Mouse (Mus musculus): ENCODE data around the gene Itga4. TPM values are rescaled to one million over a fixed set of nuclear protein-coding genes. Genes with fewer than 3 reads are reported as not detected.

The Itga4 gene
- polyA plus RNA-seq, 1 experiment from 2014 or later = 2.6 TPM

- ATAC-seq (replicated peaks) = no peak
- Histone ChIP-seq H3K9ac (no peak overlapping the region), H3K4me1 (no peaks in the 10 kb centered on the region), H3K4me3 (no peak overlapping the region), H3K27ac (no peak overlapping the region), H3K9me3 (no peaks in the 10 kb centered on the region), H3K36me3 (replicated peaks) (no peaks in the 10 kb centered on the region), H3K27me3 (replicated peaks) (no peaks in the 10 kb centered on the region), H3K4me2 (no peak overlapping the region)
- WGBS = 68% methylated on average over 3 of the region's 3 CpGs
Observed at GRCm38 (mm10) chr2:79270034-79270535, 14.9 kb downstream of the Itga4 start.

- no peak overlapping the region for H3K4me3 ChIP-seq
- no peaks in the 10 kb centered on the region for H3K36me3 ChIP-seq (replicated peaks)
- H3K9ac ChIP-seq = no peak overlapping the region
- WGBS = 92% methylated on average over 4 of the region's 4 CpGs
- H3K27me3 ChIP-seq (replicated peaks) = no peaks in the 10 kb centered on the region
- H3K27ac ChIP-seq = no peak overlapping the region
- no peak overlapping the region for H3K4me2 ChIP-seq
- no peaks in the 10 kb centered on the region for H3K9me3 ChIP-seq
- ATAC-seq (replicated peaks) = no peak
- no peaks in the 10 kb centered on the region for H3K4me1 ChIP-seq
Observed at GRCm38 (mm10) chr2:79271838-79272237, 16.6 kb downstream of the Itga4 start.

GRCm38 (mm10) chr2:79278581-79278980 is 23.4 kb downstream of the Itga4 start:
- H3K4me1 ChIP-seq = no peaks in the 10 kb centered on the region
- H3K4me2 ChIP-seq = no peak overlapping the region
- H3K9ac ChIP-seq = no peak overlapping the region
- H3K36me3 ChIP-seq (replicated peaks) = no peaks in the 10 kb centered on the region
- H3K4me3 ChIP-seq = no peak overlapping the region
- H3K9me3 ChIP-seq = no peaks in the 10 kb centered on the region
- no peak for ATAC-seq (replicated peaks)
- no peaks in the 10 kb centered on the region for H3K27me3 ChIP-seq (replicated peaks)
- H3K27ac ChIP-seq = no peak overlapping the region

GRCm38 (mm10) chr2:79284206-79284605 is 29.0 kb downstream of the Itga4 start:
- 74% methylated on average over 4 of the region's 4 CpGs for WGBS
- Histone ChIP-seq H3K36me3 (replicated peaks) (no peaks in the 10 kb centered on the region), H3K4me1 (no peaks in the 10 kb centered on the region), H3K9me3 (no peaks in the 10 kb centered on the region), H3K4me3 (no peak overlapping the region), H3K4me2 (no peak overlapping the region), H3K27me3 (replicated peaks) (no peaks in the 10 kb centered on the region), H3K9ac (no peak overlapping the region), H3K27ac (no peak overlapping the region)
- ATAC-seq (replicated peaks) = no peak

GRCm38 (mm10) chr2:79290149-79290548 is 34.9 kb downstream of the Itga4 start:
- ATAC-seq (replicated peaks) = no peak
- Histone ChIP-seq H3K36me3 (replicated peaks) (no peaks in the 10 kb centered on the region), H3K4me2 (no peak overlapping the region), H3K4me1 (no peaks in the 10 kb centered on the region), H3K9ac (no peak overlapping the region), H3K4me3 (no peak overlapping the region), H3K27ac (no peak overlapping the region), H3K9me3 (no peaks in the 10 kb centered on the region), H3K27me3 (replicated peaks) (no peaks in the 10 kb centered on the region)
- 80% methylated on average over 1 of the region's 1 CpGs for WGBS

GRCm38 (mm10) chr2:79291922-79292321 is 36.7 kb downstream of the Itga4 start:
- Histone ChIP-seq H3K9ac (no peak overlapping the region), H3K27me3 (replicated peaks) (no peaks in the 10 kb centered on the region), H3K27ac (no peak overlapping the region), H3K36me3 (replicated peaks) (no peaks in the 10 kb centered on the region), H3K9me3 (no peaks in the 10 kb centered on the region), H3K4me1 (no peaks in the 10 kb centered on the region), H3K4me3 (no peak overlapping the region), H3K4me2 (no peak overlapping the region)
- WGBS = 74% methylated on average over 8 of the region's 8 CpGs
- ATAC-seq (replicated peaks) = no peak

- H3K9me3 ChIP-seq = no peaks in the 10 kb centered on the region
- no peak overlapping the region for H3K27ac ChIP-seq
- no peak for ATAC-seq (replicated peaks)
- no peak overlapping the region for H3K4me3 ChIP-seq
- no peak overlapping the region for H3K4me2 ChIP-seq
- H3K36me3 ChIP-seq (replicated peaks) = no peaks in the 10 kb centered on the region
- 64% methylated on average over 6 of the region's 6 CpGs for WGBS
- H3K9ac ChIP-seq = no peak overlapping the region
- no peaks in the 10 kb centered on the region for H3K4me1 ChIP-seq
- no peaks in the 10 kb centered on the region for H3K27me3 ChIP-seq (replicated peaks)
Observed at GRCm38 (mm10) chr2:79292431-79292830, 37.2 kb downstream of the Itga4 start.

- H3K9me3 ChIP-seq = no peaks in the 10 kb centered on the region
- H3K36me3 ChIP-seq (replicated peaks) = no peaks in the 10 kb centered on the region
- H3K4me1 ChIP-seq = no peaks in the 10 kb centered on the region
- H3K27me3 ChIP-seq (replicated peaks) = no peaks in the 10 kb centered on the region
- no peak overlapping the region for H3K9ac ChIP-seq
- no peak overlapping the region for H3K27ac ChIP-seq
- no peak for ATAC-seq (replicated peaks)
- no peak overlapping the region for H3K4me3 ChIP-seq
- H3K4me2 ChIP-seq = no peak overlapping the region
Observed at GRCm38 (mm10) chr2:79302398-79302797, 47.2 kb downstream of the Itga4 start.

- H3K4me2 ChIP-seq = no peak overlapping the region
- no peaks in the 10 kb centered on the region for H3K9me3 ChIP-seq
- H3K4me3 ChIP-seq = no peak overlapping the region
- H3K4me1 ChIP-seq = no peaks in the 10 kb centered on the region
- H3K9ac ChIP-seq = no peak overlapping the region
- 70% methylated on average over 4 of the region's 4 CpGs for WGBS
- no peak overlapping the region for H3K27ac ChIP-seq
- H3K36me3 ChIP-seq (replicated peaks) = no peaks in the 10 kb centered on the region
- no peak for ATAC-seq (replicated peaks)
- no peaks in the 10 kb centered on the region for H3K27me3 ChIP-seq (replicated peaks)
Observed at GRCm38 (mm10) chr2:79307549-79307948, 52.3 kb downstream of the Itga4 start.

- H3K9me3 ChIP-seq = no peaks in the 10 kb centered on the region
- H3K4me3 ChIP-seq = no peak overlapping the region
- H3K27me3 ChIP-seq (replicated peaks) = no peaks in the 10 kb centered on the region
- no peak overlapping the region for H3K9ac ChIP-seq
- H3K36me3 ChIP-seq (replicated peaks) = no peaks in the 10 kb centered on the region
- H3K27ac ChIP-seq = no peak overlapping the region
- WGBS = 78% methylated on average over 13 of the region's 13 CpGs
- no peaks in the 10 kb centered on the region for H3K4me1 ChIP-seq
- 0 out of 2 replicates have a peak, but pooled peaks have one; percentile 30 for ATAC-seq (replicated peaks)
- H3K4me2 ChIP-seq = no peak overlapping the region
Observed at GRCm38 (mm10) chr2:79309454-79310118, 54.4 kb downstream of the Itga4 start.

GRCm38 (mm10) chr2:79312499-79312898 is 57.3 kb downstream of the Itga4 start:
- no peaks in the 10 kb centered on the region for H3K27me3 ChIP-seq (replicated peaks)
- no peak overlapping the region for H3K4me2 ChIP-seq
- H3K36me3 ChIP-seq (replicated peaks) = no peaks in the 10 kb centered on the region
- H3K4me3 ChIP-seq = no peak overlapping the region
- WGBS = 72% methylated on average over 4 of the region's 4 CpGs
- H3K9ac ChIP-seq = no peak overlapping the region
- no peaks in the 10 kb centered on the region for H3K9me3 ChIP-seq
- H3K4me1 ChIP-seq = no peaks in the 10 kb centered on the region
- H3K27ac ChIP-seq = no peak overlapping the region
- ATAC-seq (replicated peaks) = no peak

- no peak for ATAC-seq (replicated peaks)
- Histone ChIP-seq H3K27me3 (replicated peaks) (no peaks in the 10 kb centered on the region), H3K9ac (no peak overlapping the region), H3K4me3 (no peak overlapping the region), H3K9me3 (no peaks in the 10 kb centered on the region), H3K4me1 (no peaks in the 10 kb centered on the region), H3K4me2 (no peak overlapping the region), H3K27ac (no peak overlapping the region), H3K36me3 (replicated peaks) (no peaks in the 10 kb centered on the region)
- 59% methylated on average over 4 of the region's 4 CpGs for WGBS
Observed at GRCm38 (mm10) chr2:79315108-79315507, 59.9 kb downstream of the Itga4 start.

GRCm38 (mm10) chr2:79316182-79316880 is 61.1 kb downstream of the Itga4 start:
- Histone ChIP-seq H3K9ac (no peak overlapping the region), H3K27ac (no peak overlapping the region), H3K4me1 (no peaks in the 10 kb centered on the region), H3K9me3 (no peaks in the 10 kb centered on the region), H3K27me3 (replicated peaks) (no peaks in the 10 kb centered on the region), H3K4me3 (no peak overlapping the region), H3K36me3 (replicated peaks) (no peaks in the 10 kb centered on the region), H3K4me2 (no peak overlapping the region)
- 81% methylated on average over 9 of the region's 9 CpGs for WGBS
- no peak for ATAC-seq (replicated peaks)
